Mouse (Mus musculus): ENCODE data around the gene Slc24a3.
A peak's percentile ranks its signal among the peaks of the same experiment; 100 is the strongest.

GRCm38 (mm10) chr2:145150407-145150806 is 17.1 kb upstream of the Slc24a3 start:
- TF ChIP-seq GATA1 (IDR thresholded peaks at IDR 0.05; ENCODE audit: borderline replicate concordance, low read length), result peak; percentile 39; the same call in 1 of the 3 replicates
- TF ChIP-seq FLI1 (IDR thresholded peaks at IDR 0.05; ENCODE audit: low read length), result no peak
